In the genomic region with DNA sequence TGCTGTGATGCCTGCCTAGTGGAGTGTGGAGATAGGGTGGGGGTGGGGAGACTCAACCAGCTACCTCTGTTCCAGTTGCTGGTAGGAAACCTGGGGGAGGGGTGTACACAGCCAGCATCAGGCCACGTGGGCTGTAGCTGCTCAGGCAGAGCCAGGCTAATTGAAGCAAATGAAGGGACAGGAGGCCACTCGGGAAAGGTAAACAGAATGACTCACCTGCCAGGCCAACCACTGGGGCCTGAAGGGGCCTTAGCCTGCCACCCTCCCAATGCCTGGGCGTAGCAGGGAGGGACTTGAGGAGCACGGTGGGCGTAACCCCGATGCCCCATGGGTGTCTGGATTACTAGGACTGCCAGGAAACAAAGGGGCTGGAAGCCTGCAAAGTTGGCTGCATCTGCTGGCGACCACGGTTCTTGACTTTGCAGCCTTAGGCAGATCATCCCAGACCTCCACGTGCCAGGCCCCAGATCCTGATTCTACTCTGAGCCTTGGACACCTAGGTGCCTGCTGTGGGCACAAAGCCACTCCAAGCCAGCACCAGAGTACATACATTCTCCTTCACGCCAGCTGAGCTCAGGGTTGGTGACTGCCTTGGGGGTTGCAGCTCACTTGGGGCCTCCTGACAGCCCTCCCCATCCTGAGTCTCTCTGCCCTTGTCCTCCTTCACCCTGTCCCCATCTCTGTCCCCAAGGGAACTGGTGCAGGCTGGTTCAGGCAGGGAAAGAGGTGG, we compare ENCODE assay signal across 8 mouse cellular contexts. TPM values are rescaled to one million over a fixed set of nuclear protein-coding genes. Genes with fewer than 3 reads are reported as not detected.
DNase-seq lines count a peak whose midpoint lies in the region; ATAC-seq and TF ChIP-seq lines count a peak whose summit lies in the region.

No protein-coding gene starts in this region.

- WGBS in heart, postnatal 0 days: 36% methylated on average over 10 of the region's 10 CpGs
- WGBS in hindbrain, embryonic 12.5 days: 25% methylated on average over 10 of the region's 10 CpGs
- WGBS in limb, embryonic 15.5 days: 22% methylated on average over 10 of the region's 10 CpGs

- H3K79me2 ChIP-seq in myocyte (ENCODE audit: control insufficient read depth, insufficient read depth): no peaks in the 10 kb centered on the region

- H3ac ChIP-seq in myocyte (ENCODE audit: control insufficient read depth, insufficient read length): no peak overlapping the region

- no peak overlapping the region for H3K4me2 ChIP-seq in heart, postnatal 0 days (ENCODE audit: low read depth, low read length)
- peak overlapping the region; percentile 14; the same call in 1 of the 2 replicates for H3K4me2 ChIP-seq in hindbrain, embryonic 12.5 days (replicated peaks)
- H3K4me2 ChIP-seq in limb, embryonic 15.5 days: no peak overlapping the region
- H3K4me2 ChIP-seq in myocyte (ENCODE audit: low read depth): no peak overlapping the region

- H3K9me3 ChIP-seq in heart, postnatal 0 days (replicated peaks; ENCODE audit: control insufficient read depth, low read length): no peaks in the 10 kb centered on the region
- H3K9me3 ChIP-seq in hindbrain, embryonic 12.5 days (replicated peaks): no peaks in the 10 kb centered on the region
- H3K9me3 ChIP-seq in limb, embryonic 15.5 days: no peaks in the 10 kb centered on the region

- H3K27me3 ChIP-seq in heart, postnatal 0 days (ENCODE audit: control insufficient read depth, insufficient read depth, low read length): 0 out of 2 replicates have a peak, but pooled peaks cover 2% of the 10 kb centered on the region
- H3K27me3 ChIP-seq in hindbrain, embryonic 12.5 days: peaks cover 5% of the 10 kb centered on the region; the same call in 1 of the 2 replicates
- peaks cover 2% of the 10 kb centered on the region for H3K27me3 ChIP-seq in limb, embryonic 15.5 days
- peaks cover 29% of the 10 kb centered on the region for H3K27me3 ChIP-seq in myocyte (ENCODE audit: control insufficient read depth, insufficient read depth, insufficient read length)

- no peak for TF ChIP-seq CTCF in heart, postnatal 0 days (IDR thresholded peaks at IDR 0.05; ENCODE audit: low read depth)

- no peak for TF ChIP-seq POLR2A in myocyte (IDR thresholded peaks at IDR 0.05; ENCODE audit: insufficient read length, low read depth)

- H3K36me3 ChIP-seq in heart, postnatal 0 days (replicated peaks; ENCODE audit: control insufficient read depth, insufficient read depth, low read length): peaks cover 24% of the 10 kb centered on the region
- H3K36me3 ChIP-seq in hindbrain, embryonic 12.5 days: peaks cover 26% of the 10 kb centered on the region
- peaks cover 27% of the 10 kb centered on the region for H3K36me3 ChIP-seq in limb, embryonic 15.5 days
- peaks cover 9% of the 10 kb centered on the region for H3K36me3 ChIP-seq in myocyte (ENCODE audit: control insufficient read depth, insufficient read depth)

- intact Hi-C loops in heart, postnatal 25 days (cut with DNase I): no loop called here

- no peak for TF ChIP-seq EP300 in heart, postnatal 0 days (IDR thresholded peaks at IDR 0.05; ENCODE audit: low read depth)

- peak overlapping the region; percentile 69; the same call in 1 of the 2 replicates for H3K27ac ChIP-seq in heart, postnatal 0 days (ENCODE audit: low read depth)
- peak overlapping the region; percentile 75 for H3K27ac ChIP-seq in hindbrain, embryonic 12.5 days
- H3K27ac ChIP-seq in limb, embryonic 15.5 days: peak overlapping the region; percentile 60

- no peak for DNase-seq in heart, postnatal 0 days (ENCODE audit: low spot score)
- no peak for DNase-seq in heart, postnatal 25 days (ENCODE audit: low spot score)
- DNase-seq in right cerebral cortex, postnatal 10 days (ENCODE audit: low spot score in 2 of 2): no peak
- DNase-seq in heart, adult 18-20 months: no peak
- no peak for DNase-seq in thymus, adult 18-20 months

- ATAC-seq in heart, postnatal 0 days (ENCODE audit: insufficient read depth, low read depth): no peak
- peak; percentile 62 for ATAC-seq in hindbrain, embryonic 12.5 days (ENCODE audit: low FRiP score)
- no peak for ATAC-seq in limb, embryonic 15.5 days (ENCODE audit: insufficient number of reproducible peaks, low FRiP score, low TSS enrichment, low read depth)

- H3K4me3 ChIP-seq in heart, postnatal 0 days (ENCODE audit: low read depth, low read length): no peak overlapping the region
- no peak overlapping the region for H3K4me3 ChIP-seq in hindbrain, embryonic 12.5 days
- no peak overlapping the region for H3K4me3 ChIP-seq in limb, embryonic 15.5 days
- H3K4me3 ChIP-seq in myocyte: no peak overlapping the region

- peaks cover 26% of the 10 kb centered on the region for H3K4me1 ChIP-seq in heart, postnatal 0 days (ENCODE audit: control insufficient read depth, insufficient read depth)
- peaks cover 19% of the 10 kb centered on the region for H3K4me1 ChIP-seq in hindbrain, embryonic 12.5 days
- peaks cover 23% of the 10 kb centered on the region for H3K4me1 ChIP-seq in limb, embryonic 15.5 days

- no peak overlapping the region for H3K9ac ChIP-seq in heart, postnatal 0 days (replicated peaks; ENCODE audit: low read depth, low read length)
- H3K9ac ChIP-seq in hindbrain, embryonic 12.5 days: peak overlapping the region; percentile 36; the same call in 1 of the 2 replicates
- no peak overlapping the region for H3K9ac ChIP-seq in limb, embryonic 15.5 days

TF ChIP-seq in myocyte, 11 proteins besides CTCF, POLR2A, EP300 and RAD21:
- peak; percentile 77 for TF ChIP-seq POLR2AphosphoS2 (IDR thresholded peaks at IDR 0.05; ENCODE audit: insufficient read length, low read depth)
- TF ChIP-seq MYOD1 (IDR thresholded peaks at IDR 0.05; ENCODE audit: control insufficient read depth in 1 of 3, insufficient read length in 2 of 3, low read depth in 2 of 3): no peak
TF ChIP-seq in myocyte: peak in this region for 1.

RNA-seq across cellular contexts. Expression of a gene that starts 9.0 kb away (rescaled TPM):
- 0.23 and 1.9 TPM in 2 replicates for total RNA-seq in heart, postnatal 0 days (2014; rRNA removed; ENCODE audit: low replicate concordance)
- 0.81 and 1.3 TPM in 2 replicates for polyA plus RNA-seq in heart, postnatal 0 days (2015; fragmentation: Nextera tagmentation; extraction: Ambion mirVana)
- total RNA-seq in heart, postnatal 25 days (2021): 1 to 10 TPM; 1.3 to 1.5 TPM
- 0.47 and 0.54 TPM in 2 replicates for polyA plus RNA-seq in hindbrain, embryonic 12.5 days (2016; fragmentation: Nextera tagmentation; extraction: Ambion mirVana)
- 3.5 and 4.4 TPM in 2 replicates for polyA plus RNA-seq in limb, embryonic 15.5 days (2015; fragmentation: Nextera tagmentation; extraction: Ambion mirVana)
- polyA plus RNA-seq in myocyte (2012; fragmentation: generic; extraction: Trizol): 0.05 TPM
- under 1 TPM; 0.93 to 0.94 TPM for total RNA-seq in heart, adult 18-20 months (2021)

RNA-seq across cellular contexts. Expression of a gene that starts 10.1 kb away (rescaled TPM):
- total RNA-seq in heart, postnatal 0 days (2014; rRNA removed; ENCODE audit: low replicate concordance): 66.9 and 93.5 TPM in 2 replicates
- 136 and 138 TPM in 2 replicates for polyA plus RNA-seq in heart, postnatal 0 days (2015; fragmentation: Nextera tagmentation; extraction: Ambion mirVana)
- total RNA-seq in heart, postnatal 25 days (2021): 10 to 100 TPM; 44.1 to 46.9 TPM
- polyA plus RNA-seq in hindbrain, embryonic 12.5 days (2016; fragmentation: Nextera tagmentation; extraction: Ambion mirVana): 210 and 219 TPM in 2 replicates
- polyA plus RNA-seq in limb, embryonic 15.5 days (2015; fragmentation: Nextera tagmentation; extraction: Ambion mirVana): 237 and 239 TPM in 2 replicates
- 237 TPM for polyA plus RNA-seq in myocyte (2012; fragmentation: generic; extraction: Trizol)
- 10 to 100 TPM; 39.1 to 44.1 TPM for total RNA-seq in heart, adult 18-20 months (2021)

RNA-seq across cellular contexts. Expression of a gene that starts 11.5 kb away (rescaled TPM):
- not detected in 2 replicates for total RNA-seq in heart, postnatal 0 days (2014; rRNA removed; ENCODE audit: low replicate concordance)
- polyA plus RNA-seq in heart, postnatal 0 days (2015; fragmentation: Nextera tagmentation; extraction: Ambion mirVana): 0.20 TPM in 1 of 2 replicates, not detected in the other
- not detected for total RNA-seq in heart, postnatal 25 days (2021)
- polyA plus RNA-seq in hindbrain, embryonic 12.5 days (2016; fragmentation: Nextera tagmentation; extraction: Ambion mirVana): not detected in 2 replicates
- 3.2 and 11.9 TPM in 2 replicates for polyA plus RNA-seq in limb, embryonic 15.5 days (2015; fragmentation: Nextera tagmentation; extraction: Ambion mirVana)
- polyA plus RNA-seq in myocyte (2012; fragmentation: generic; extraction: Trizol): 1.0 TPM
- total RNA-seq in heart, adult 18-20 months (2021): under 1 TPM in 1 of 2 experiments, not detected in 1; 0.35 TPM

RNA-seq across cellular contexts. Expression of a gene that starts 33.6 kb away (rescaled TPM):
- 232 and 241 TPM in 2 replicates for total RNA-seq in heart, postnatal 0 days (2014; rRNA removed; ENCODE audit: low replicate concordance)
- 261 and 268 TPM in 2 replicates for polyA plus RNA-seq in heart, postnatal 0 days (2015; fragmentation: Nextera tagmentation; extraction: Ambion mirVana)
- total RNA-seq in heart, postnatal 25 days (2021): 100 to 1,000 TPM; 228 to 255 TPM
- 473 and 486 TPM in 2 replicates for polyA plus RNA-seq in hindbrain, embryonic 12.5 days (2016; fragmentation: Nextera tagmentation; extraction: Ambion mirVana)
- polyA plus RNA-seq in limb, embryonic 15.5 days (2015; fragmentation: Nextera tagmentation; extraction: Ambion mirVana): 1,021 and 1,099 TPM in 2 replicates
- 444 TPM for polyA plus RNA-seq in myocyte (2012; fragmentation: generic; extraction: Trizol)
- 100 to 1,000 TPM; 230 TPM for total RNA-seq in heart, adult 18-20 months (2021)

RNA-seq across cellular contexts. Expression of a gene that starts 42.0 kb away (rescaled TPM):
- total RNA-seq in heart, postnatal 0 days (2014; rRNA removed; ENCODE audit: low replicate concordance): 204 and 231 TPM in 2 replicates
- polyA plus RNA-seq in heart, postnatal 0 days (2015; fragmentation: Nextera tagmentation; extraction: Ambion mirVana): 239 and 245 TPM in 2 replicates
- 100 to 1,000 TPM; 142 to 158 TPM for total RNA-seq in heart, postnatal 25 days (2021)
- 548 TPM in 2 replicates for polyA plus RNA-seq in hindbrain, embryonic 12.5 days (2016; fragmentation: Nextera tagmentation; extraction: Ambion mirVana)
- polyA plus RNA-seq in limb, embryonic 15.5 days (2015; fragmentation: Nextera tagmentation; extraction: Ambion mirVana): 581 and 641 TPM in 2 replicates
- 837 TPM for polyA plus RNA-seq in myocyte (2012; fragmentation: generic; extraction: Trizol)
- total RNA-seq in heart, adult 18-20 months (2021): 100 to 1,000 TPM; 133 to 144 TPM
